Mouse (Mus musculus) kidney, postnatal 10 days (tissue): Measurements from ENCODE around the gene Ifi27l2b.
A peak's percentile ranks its signal among the peaks of the same experiment; 100 is the strongest.
"Not testable (repeated sequence)": the region's sequence is repeated elsewhere in the genome, so short reads cannot be mapped to it uniquely, and the experiment has no call there.

Experiments
- DNase-seq: peaks from one replicate; pipeline ENCODE4 v3.0.0; 2021; ENCODE audit warnings: mixed read lengths

Ifi27l2b gene

GRCm38 (mm10) chr12:103457140-103457539 lies at the start of gene Ifi27l2b:
Gene Ifi27l2b, minus strand, starts transcription at chr12:103457223.
- DNase-seq, result no peak

GRCm38 (mm10) chr12:103504402-103504801 lies 47.4 kb upstream of the Ifi27l2b start:
- DNase-seq, result no peak

GRCm38 (mm10) chr12:103503300-103503699 lies 46.3 kb upstream of the Ifi27l2b start:
- no peak for DNase-seq

DNA sequence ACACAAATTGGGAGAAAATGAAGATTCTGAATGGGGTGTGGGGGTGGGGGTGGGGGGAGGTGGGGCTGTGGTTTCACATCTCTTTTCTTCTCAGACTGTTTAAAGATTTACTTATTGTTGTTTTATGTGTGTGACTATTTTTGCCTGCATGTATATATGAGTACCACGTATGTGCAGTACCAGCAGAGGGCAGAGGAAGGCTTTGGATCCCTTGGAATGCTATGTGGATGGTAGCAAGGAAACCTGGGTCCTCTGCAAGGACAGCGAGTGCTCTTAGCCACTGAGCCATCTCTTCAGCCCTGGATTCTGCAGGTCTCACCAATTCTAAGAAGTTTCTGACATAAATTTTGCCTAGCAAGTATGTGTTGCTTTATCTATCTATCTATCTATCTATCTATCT lies 42.2 kb upstream of the Ifi27l2b start:
- DNase-seq, result no peak

GRCm38 (mm10) chr12:103498768-103499167 lies 41.7 kb upstream of the Ifi27l2b start:
- DNase-seq, result no peak

GRCm38 (mm10) chr12:103494486-103494885 lies 37.5 kb upstream of the Ifi27l2b start:
- DNase-seq, result peak; percentile 69

DNA sequence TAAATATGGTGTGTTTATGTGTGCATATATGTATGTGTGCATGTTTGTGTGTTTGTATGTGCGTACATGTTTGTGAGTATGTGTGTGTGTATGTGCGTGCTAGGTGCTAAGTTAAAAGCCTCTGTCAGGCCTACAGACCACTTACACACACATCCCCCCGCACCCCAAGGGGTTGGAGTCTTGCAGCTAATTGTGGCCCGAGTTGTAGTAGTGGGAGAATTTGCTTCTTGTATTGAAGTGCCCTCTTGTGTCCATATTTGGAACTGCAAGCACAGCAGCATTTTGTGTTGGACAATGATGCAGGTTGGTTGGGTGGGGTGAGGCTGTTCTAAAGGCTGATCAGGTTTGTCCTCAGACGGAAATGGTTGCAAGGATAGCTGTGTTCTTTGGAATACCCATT lies 35.7 kb upstream of the Ifi27l2b start:
- DNase-seq, result peak; percentile 84

DNA sequence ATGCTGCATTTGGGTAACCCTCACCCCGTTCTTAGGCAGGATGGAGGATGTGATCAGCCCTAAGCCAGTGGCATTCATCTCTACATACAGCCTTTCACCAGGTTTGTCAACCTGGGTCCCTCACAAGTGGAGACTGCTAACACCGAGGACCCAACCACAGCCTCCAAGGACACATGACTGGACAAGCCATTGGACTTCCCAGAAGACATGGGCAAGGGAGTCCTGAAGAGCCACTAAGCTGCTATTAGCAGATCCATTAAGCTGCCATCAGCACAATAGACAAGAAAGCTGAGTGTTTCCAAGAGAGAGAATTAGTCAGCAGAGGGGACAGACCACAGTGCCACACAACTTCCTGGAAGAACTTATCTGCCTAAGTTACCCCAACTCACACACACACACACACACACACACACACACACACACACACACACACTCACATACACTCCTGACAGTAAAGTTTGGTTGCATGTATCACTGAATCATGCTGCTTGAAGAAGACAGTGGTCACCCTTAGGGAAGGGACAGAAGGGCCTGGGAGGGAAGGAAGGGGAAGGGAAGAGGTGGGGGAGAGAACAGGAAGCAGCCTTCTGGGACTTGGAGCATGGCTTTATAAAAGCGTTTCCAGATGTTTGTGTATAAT lies 34.2 kb upstream of the Ifi27l2b start:
- no peak for DNase-seq

DNA sequence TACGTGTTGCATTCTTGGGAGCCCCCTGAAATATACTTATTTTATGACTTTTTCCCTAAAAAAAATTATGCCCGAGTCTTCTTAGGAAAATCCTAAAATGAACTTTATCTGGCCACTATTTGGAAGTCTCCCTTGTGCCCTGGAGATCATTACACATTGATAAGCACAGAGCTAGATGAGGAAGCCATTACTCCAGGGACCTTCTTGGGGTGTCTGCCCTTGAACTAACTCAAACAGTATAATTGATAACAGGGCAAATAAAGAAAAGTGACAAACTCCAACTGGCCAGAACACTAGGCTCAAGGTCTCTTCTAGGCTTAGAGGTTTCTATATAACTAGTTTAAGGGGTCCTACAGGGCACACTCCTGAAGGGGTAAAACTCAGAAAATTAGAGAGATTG lies 30.7 kb upstream of the Ifi27l2b start:
- DNase-seq, result no peak

DNA sequence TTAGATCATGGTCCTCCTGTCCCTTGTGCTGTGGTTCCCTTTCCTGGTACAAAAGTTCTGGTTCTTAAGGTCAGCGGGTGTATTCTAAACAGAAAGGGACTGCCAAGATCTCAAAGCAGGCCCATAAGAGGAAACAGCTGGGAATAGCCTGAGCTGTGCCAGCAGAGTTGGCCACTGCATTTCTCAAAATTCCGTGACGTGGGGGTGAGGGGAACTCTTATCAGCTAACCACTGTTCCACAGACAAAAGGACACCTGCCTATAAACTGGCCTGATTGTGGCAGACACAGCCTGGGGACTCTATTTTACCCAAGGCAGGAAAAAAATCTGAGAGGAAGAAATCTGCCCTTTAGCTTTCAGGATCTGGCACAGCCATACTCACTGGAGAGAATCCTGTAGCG lies 30.3 kb upstream of the Ifi27l2b start:
- DNase-seq, result no peak

- no peak for DNase-seq
Measured at GRCm38 (mm10) chr12:103486726-103487125, 29.7 kb upstream of the Ifi27l2b start.

- DNase-seq, result not testable (repeated sequence)
Measured at GRCm38 (mm10) chr12:103484200-103484972, 27.4 kb upstream of the Ifi27l2b start.

DNA sequence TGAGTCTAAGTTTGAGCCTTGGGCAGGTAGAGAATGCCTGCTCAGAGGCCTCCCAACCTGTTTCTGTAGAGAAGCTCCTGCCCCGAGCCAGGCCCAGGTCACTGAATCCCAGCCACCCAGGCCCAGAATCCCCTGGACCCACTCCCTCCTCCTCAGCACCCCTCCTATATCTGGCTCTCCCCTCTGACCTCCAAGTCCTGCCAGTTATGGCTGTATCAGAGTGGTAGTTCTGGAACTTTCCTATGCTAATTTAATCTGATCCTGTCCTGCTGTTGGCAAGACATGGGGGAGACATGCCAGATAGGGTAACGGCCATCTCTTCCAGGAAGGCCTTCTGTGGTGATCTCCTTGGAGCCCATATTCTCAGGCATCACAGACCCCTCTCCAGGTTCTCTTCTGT lies 25.8 kb upstream of the Ifi27l2b start:
- DNase-seq, result no peak

DNA sequence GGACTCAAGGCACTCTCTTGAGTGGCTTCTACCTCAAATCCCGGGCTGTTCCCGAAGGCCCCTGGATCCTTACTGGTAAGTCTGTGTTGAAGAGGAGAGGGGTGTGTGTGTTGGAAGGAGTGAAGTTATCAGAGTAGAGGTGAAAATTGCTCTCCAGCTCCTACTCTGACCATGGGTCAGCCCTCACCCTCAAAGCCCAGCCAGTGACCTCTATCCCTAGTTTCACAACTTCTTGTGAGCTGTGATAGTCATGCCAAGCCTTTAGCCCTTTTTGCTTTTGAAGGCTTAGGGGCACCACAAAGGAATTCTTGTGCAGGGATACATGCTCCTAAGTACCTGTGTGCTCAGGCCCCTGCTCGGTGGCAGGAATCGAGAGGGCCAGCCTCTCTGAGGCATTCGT lies 24.6 kb upstream of the Ifi27l2b start:
- peak; percentile 2 for DNase-seq

DNA sequence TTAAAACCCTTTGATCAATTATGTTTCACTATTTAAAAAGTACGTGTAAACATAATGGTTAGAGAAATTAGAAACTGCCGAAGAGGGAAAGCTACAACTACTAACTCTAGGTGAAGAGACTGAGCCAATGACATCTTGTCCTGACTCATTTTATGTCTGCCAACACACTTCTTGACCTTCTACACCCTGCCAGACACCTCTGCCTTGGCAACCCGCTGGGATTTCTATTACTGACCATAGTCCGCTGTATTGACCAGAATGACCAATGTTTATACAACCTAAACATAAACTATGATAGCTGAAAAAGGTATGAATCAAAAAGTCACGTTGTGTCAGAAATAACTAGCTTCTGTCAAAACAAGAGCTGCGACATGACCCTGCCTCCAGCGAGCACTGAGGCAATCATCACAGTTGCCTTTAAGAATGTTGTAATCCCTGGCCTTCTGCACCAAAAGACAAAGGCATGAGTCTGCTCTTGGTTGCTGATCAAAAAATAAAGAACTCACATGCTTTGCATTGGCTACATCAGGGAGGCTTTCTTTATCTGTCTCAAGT lies 20.5 kb upstream of the Ifi27l2b start:
- DNase-seq, result no peak

DNA sequence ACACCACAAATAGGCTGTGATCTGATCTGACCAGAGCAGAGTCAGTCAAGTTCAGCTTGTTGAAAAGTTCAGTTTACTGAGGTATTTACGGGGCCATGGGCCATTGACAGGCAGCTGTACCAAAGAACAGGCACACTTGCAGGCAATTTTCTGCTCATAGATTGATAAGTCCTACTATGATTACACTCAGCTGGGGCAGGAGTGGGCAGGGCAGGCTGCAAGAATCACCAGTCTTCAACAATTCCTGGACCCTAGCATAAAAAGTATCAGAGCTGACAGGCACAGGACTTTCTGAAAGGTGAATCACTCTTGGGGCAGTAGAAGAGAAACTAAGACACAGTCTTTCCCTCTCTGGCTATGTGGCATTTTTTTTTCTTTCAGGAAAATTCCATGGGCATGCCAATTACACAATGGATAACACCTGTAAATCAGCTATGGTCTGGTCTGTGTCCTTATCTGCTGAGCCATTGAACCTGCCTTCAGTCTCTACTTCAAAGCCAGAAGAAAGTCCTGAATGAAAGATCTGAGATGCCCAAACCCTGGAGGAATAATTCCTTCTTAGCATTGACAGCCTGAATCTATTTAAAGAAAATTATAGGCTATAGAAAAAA lies 19.9 kb upstream of the Ifi27l2b start:
- no peak for DNase-seq

- DNase-seq, result no peak
Measured at GRCm38 (mm10) chr12:103474481-103474880, 17.5 kb upstream of the Ifi27l2b start.

DNA sequence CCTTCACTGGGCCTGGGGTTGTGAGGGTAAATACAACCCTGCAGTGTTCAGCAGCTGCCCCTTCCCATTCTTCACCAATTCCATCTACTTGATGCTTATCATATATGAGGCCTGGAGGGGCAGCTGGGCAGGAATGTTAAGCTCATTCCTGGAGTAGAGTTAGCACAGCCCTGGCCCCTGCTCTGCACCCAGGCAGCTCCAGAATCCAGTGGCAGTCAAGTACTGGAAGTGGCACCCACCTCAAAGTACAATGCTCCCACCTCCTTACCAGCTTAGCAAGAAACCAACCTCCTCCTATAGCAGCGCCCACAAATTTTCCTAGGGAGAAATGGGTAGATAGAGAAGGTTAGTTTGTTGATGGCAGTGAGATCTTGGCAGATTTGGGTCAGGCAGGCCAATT lies 296 bp downstream of the Ifi27l2b start:
- DNase-seq, result not testable (repeated sequence)

GRCm38 (mm10) chr12:103453361-103453760 lies 3.7 kb downstream of the Ifi27l2b start:
- no peak for DNase-seq

DNA sequence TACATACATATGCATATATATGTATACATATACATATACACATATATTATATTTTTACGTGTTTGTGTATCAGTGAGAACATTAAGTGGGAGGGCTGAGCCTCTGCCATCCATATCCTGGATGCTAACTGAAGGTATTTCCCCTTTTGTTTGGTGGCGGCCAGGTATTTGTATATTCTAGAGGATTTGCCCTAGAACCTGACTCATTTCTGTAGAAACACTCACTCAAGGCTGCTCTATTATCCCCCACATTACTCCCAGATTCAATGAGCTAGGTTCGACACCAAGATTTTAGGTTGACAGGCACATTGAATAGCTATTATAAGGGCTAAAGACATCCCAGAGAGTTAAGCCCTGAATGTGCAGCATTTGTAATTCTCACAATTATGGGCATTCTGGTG lies 12.0 kb downstream of the Ifi27l2b start:
- no peak for DNase-seq

GRCm38 (mm10) chr12:103444261-103444660 lies 12.8 kb downstream of the Ifi27l2b start:
- not testable (repeated sequence) for DNase-seq

DNA sequence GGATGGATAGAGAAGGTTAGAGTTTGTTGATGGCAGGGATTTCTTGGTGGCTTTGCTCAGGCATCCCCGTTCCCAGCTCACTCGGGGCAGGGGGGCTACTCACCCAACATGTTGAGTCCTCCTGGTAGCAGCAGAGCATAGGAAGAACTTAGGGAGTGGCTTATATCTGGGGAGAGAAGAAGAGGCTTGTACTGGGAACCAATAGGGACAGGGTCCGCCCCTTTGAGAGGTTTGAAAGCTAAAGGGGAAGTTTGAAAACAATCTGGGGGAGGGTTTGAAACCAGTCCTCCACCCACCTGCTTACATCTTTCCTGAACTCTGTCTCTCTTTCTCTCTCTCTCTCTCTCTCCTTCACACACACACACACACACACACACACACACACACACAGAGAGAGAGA lies 13.5 kb downstream of the Ifi27l2b start, which contains the start of gene Ifi27l2a:
TSS of gene Ifi27l2a (minus strand) at position 157 of the 400 bp plus-strand sequence.
- no peak for DNase-seq

- no peak for DNase-seq
Measured at GRCm38 (mm10) chr12:103437601-103438000, 19.4 kb downstream of the Ifi27l2b start.

- DNase-seq, result no peak
Measured at GRCm38 (mm10) chr12:103434861-103435260, 22.2 kb downstream of the Ifi27l2b start.
